Mouse (Mus musculus) embryonic fibroblast, embryonic 13.5 days (primary cell): Measurements from ENCODE around the gene Gse1. TPM values are rescaled to one million over a fixed set of nuclear protein-coding genes. Genes with fewer than 3 reads are reported as not detected.

ENCODE experiments used
- H3K27ac ChIP-seq: 2 replicates; pipeline ENCODE4 v1.5.1; 2012; ENCODE audit warnings: low read length, control low read depth, inconsistent platforms; ENCODE audit not compliant: insufficient read depth
- H3K4me1 ChIP-seq: 2 replicates; pipeline ENCODE4 v1.6.1; 2011; ENCODE audit warnings: low read length; ENCODE audit not compliant: control insufficient read depth, insufficient read depth
- H3K4me3 ChIP-seq: 2 replicates; pipeline ENCODE4 v1.5.1; 2011; ENCODE audit warnings: mild to moderate bottlenecking, control low read depth, low read length; ENCODE audit not compliant: insufficient read depth
- CTCF ChIP-seq: IDR thresholded peaks from 2 replicates; pipeline ENCODE4 v1.5.1; 2011; ENCODE audit warnings: mild to moderate bottlenecking, control low read depth, low read length, moderate library complexity, borderline replicate concordance; ENCODE audit not compliant: insufficient read depth
- POLR2A ChIP-seq: IDR thresholded peaks from 2 replicates; pipeline ENCODE4 v1.6.1; 2011; ENCODE audit warnings: low read depth, mild to moderate bottlenecking, control low read depth, low read length, moderate library complexity
- polyA plus RNA-seq: library from polyadenylated mRNA; stranded (reverse); fragments of >200 nt; gene quantifications from 2 replicates; pipeline ENCODE4 v1.2.4, GENCODE M21; 2011; ENCODE audit warnings: low read depth; ENCODE audit not compliant: missing spikeins, insufficient read length

Gse1 gene
- polyA plus RNA-seq, 1 experiment = 13.4 TPM

DNA sequence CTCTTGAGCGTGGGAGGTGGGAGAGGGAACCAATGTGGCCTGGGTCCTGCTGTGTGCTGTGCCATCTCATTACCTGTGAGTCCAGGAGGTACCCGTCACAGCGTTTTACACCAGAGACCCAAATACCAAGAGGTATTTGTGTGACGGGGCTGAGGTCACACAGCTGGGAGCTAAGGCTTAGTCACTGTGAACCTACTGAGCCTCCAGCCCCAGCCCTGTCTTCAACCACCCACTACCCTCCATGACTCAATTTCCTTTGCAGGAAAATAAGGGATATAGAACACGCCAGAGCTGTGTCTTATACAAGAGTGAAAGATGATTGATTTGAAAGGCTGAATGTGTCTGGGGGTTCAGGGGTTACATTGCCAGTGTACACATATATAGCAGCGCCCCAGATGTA, 234.4 kb downstream of the Gse1 start:
- TF ChIP-seq POLR2A (no peak), CTCF (no peak)
- no peak overlapping the region for H3K27ac ChIP-seq
- peaks cover 4% of the 10 kb centered on the region; the same call in 1 of the 2 replicates for H3K4me1 ChIP-seq
- no peak overlapping the region for H3K4me3 ChIP-seq

DNA sequence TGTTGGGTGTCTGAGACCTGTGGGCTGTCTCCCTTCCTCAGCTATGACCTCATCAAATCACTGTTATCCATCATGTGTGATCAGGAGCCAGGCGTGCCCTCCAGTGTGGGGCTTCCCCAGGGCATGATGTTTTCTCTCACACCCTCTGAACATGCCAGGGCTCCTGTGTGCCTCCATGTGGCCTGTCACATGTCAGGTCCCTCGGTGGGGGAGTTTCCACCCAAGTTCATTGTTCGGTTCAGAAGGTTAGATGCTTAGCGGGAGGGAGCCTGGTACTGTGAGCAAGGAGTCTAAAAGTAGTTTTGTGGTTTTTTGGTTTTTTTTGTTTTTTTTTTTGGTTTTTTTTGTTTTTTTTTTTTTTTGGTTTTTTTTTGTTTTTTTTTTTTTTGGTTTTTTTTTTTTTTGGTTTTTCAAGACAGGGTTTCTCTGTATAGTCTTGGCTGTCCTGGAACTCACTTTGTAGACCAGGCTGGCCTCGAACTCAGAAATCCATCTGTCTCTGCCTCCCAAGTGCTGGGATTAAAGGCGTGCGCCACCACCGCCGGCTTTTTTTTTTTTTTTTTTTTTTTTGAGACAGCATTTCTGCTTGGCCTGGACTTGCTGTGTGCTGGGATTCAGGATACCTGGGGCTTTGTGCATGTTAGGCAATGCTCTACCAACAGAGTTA, 235.8 kb downstream of the Gse1 start:
- Histone ChIP-seq H3K27ac (no peak overlapping the region; the same call in 1 of the 2 replicates), H3K4me1 (peaks cover 4% of the 10 kb centered on the region; the same call in 1 of the 2 replicates), H3K4me3 (no peak overlapping the region)
- TF ChIP-seq CTCF (no peak), POLR2A (no peak)

DNA sequence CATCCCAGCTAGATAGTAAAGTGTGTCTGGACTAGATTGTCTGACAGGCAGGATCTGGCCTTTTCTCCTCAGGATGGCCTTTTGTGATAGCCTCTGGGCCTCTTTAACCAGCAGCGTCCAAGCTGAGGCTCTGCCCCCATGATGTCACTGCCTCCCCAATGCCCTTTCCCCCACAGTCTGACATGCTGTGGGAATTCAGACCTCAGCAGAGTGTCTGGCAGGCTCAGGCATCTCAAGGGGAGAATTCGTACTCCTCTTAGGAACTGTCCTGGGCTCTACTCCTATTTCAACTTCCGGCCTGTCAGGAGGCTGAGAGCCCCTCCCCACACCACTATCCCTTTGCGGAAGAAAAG, 236.3 kb downstream of the Gse1 start:
- H3K4me1 ChIP-seq = peaks cover 4% of the 10 kb centered on the region; the same call in 1 of the 2 replicates
- TF ChIP-seq CTCF = no peak
- no peak for TF ChIP-seq POLR2A
- H3K27ac ChIP-seq = no peak overlapping the region
- no peak overlapping the region for H3K4me3 ChIP-seq

DNA sequence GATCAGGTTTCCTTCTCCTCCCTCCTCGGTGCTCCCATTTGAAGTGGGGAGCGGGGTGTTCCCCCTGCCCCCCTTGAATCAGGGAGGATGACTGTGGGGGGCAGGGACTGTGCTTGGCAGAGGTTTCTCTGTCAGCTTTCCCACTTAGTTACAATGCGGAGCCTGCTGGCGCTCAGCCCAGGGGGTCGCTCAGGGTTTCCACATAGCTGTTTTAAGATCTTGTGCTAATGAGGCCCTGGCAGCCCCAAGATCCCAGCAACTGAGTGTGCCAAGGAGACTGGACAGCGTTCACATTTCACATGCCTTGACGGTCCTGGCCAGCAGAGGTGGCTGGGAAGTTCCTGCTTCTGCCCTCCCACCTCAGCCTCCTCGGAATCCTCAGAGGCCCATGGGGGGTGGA, 237.5 kb downstream of the Gse1 start:
- no peak overlapping the region for H3K4me3 ChIP-seq
- TF ChIP-seq POLR2A (no peak), CTCF (no peak)
- H3K4me1 ChIP-seq = peaks cover 4% of the 10 kb centered on the region; the same call in 1 of the 2 replicates
- no peak overlapping the region for H3K27ac ChIP-seq

DNA sequence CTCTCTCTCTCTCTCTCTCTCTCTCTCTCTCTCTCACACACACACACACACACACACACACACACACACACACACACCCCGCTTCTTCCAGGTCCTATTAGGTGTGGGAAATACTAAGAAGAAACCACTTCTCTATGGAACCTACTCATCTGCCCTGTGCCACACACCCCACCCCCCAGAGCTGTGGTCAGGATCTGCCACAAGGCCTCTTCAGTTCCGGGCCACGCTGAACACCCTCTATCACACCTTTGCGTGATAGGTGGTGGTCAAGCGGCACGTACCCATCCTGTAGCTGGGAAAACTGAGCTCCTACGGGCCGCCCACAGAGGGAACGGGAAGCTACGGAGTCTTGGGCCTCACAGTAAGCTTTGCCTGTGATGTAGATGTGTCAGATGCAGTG, 238.0 kb downstream of the Gse1 start:
- Histone ChIP-seq H3K4me3 (no peak overlapping the region), H3K4me1 (peaks cover 4% of the 10 kb centered on the region; the same call in 1 of the 2 replicates), H3K27ac (no peak overlapping the region)
- no peak for TF ChIP-seq POLR2A
- no peak for TF ChIP-seq CTCF

DNA sequence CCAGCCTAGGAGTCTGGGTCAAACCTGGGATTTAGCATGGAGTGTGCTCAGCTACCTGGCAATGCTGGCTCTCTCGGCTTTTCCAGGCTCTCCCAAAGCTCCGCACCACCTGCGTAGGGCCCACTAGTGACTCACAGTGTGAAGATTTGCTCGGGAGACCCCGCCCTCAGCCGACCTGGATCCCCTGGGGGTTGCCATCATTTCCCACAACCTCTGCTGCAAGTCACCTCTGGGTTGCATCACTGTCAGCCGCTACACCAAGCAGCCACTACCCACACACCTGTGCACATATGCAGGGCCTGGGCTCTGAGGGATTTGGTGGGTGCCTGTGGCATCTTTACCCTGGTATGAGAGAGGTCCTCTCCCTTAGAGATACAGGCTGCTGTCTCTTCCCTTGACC, 239.3 kb downstream of the Gse1 start:
- TF ChIP-seq POLR2A (no peak), CTCF (no peak)
- H3K4me1 ChIP-seq = peaks cover 4% of the 10 kb centered on the region; the same call in 1 of the 2 replicates
- H3K27ac ChIP-seq = no peak overlapping the region
- no peak overlapping the region for H3K4me3 ChIP-seq

DNA sequence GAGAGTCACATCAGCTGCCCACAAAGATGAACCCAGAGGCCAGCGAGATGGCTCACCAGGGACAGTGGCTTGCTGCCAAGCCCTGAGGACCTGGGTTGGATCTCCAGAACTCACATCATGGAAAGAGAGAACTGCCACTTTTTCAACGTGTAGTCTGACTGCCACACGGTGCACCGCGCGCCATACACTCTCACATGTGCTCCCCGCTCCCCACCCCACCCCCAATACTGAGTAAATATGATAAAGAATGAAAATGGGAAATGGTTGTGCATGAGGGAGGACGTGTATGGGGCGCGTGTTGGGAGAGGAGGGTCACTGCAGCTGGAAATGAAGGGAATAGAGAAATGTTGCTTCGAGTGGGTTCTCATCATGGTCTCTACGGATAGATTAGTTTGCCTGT, 241.9 kb downstream of the Gse1 start:
- TF ChIP-seq CTCF (no peak), POLR2A (no peak)
- Histone ChIP-seq H3K4me3 (no peak overlapping the region), H3K27ac (no peak overlapping the region), H3K4me1 (0 out of 2 replicates have a peak, but pooled peaks cover 4% of the 10 kb centered on the region)

DNA sequence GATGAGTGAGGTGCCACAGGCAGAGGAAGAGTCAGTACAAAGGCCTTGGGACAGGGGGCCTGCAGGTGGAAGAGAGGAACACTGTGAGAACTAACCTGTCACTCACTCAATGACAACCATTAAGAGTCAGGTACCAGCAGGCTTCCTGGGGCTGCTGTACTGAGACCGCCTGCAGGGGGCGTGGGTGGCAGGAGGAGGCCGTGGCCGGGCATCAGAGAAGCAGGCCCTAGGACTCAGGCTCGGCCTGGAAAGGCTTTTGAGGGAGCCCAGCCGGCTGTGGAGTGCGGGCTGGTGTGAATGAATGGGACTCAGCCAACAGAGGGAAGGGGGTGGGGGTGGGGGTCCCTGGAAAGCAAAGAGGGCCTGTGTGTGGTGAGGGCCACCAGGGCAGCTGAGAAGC, 242.9 kb downstream of the Gse1 start:
- TF ChIP-seq POLR2A = no peak
- no peak for TF ChIP-seq CTCF
- Histone ChIP-seq H3K27ac (no peak overlapping the region), H3K4me1 (no peaks in the 10 kb centered on the region), H3K4me3 (no peak overlapping the region)

DNA sequence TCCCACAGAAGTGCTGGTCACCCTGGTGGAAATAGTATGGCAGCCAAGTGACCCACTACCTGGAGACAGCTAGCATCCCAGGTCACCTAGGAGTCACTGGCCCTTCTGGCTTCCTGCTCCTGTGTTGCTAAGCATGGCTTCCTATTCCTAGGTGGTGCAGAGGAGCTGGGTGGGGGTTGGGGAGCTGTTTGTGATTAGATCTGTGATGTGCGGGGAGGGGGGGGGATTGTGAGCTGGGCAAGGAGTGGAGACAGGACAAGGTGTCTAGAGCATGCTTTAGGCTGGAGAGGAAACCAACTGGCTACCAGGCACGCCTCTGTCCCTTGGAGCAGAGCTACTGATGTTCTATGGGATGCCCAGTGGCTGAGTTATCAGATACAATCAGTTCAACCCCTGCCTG, 243.5 kb downstream of the Gse1 start:
- no peaks in the 10 kb centered on the region for H3K4me1 ChIP-seq
- no peak for TF ChIP-seq POLR2A
- no peak for TF ChIP-seq CTCF
- H3K4me3 ChIP-seq = no peak overlapping the region
- H3K27ac ChIP-seq = no peak overlapping the region

DNA sequence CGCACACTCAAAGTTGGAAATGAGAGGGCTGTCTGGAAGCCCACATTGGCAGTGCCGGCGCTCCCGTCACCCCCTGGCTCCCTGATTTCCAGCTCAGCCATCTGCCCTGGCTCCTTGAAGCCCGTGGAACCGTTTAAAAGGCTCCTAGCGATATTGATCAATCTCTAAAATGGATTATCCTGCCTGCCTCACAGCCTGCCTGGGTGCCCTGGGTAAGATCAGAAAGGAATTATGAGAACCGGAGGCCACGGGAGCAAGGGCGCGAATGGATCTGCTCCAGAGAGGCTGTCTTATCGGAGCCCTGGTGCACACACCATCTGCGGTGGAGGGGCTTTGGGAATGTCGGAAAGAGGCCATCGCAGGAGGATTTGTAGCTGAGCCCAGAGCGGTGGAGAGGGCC, 244.0 kb downstream of the Gse1 start:
- Histone ChIP-seq H3K4me1 (no peaks in the 10 kb centered on the region), H3K4me3 (no peak overlapping the region), H3K27ac (no peak overlapping the region)
- no peak for TF ChIP-seq POLR2A
- no peak for TF ChIP-seq CTCF
